Mouse (Mus musculus) C2C12 (cell line): ENCODE data around the gene Clec4e. TPM values are rescaled to one million over a fixed set of nuclear protein-coding genes. Genes with fewer than 3 reads are reported as not detected.

Source experiments
- H3K27me3 ChIP-seq: one replicate; pipeline ENCODE4 v1.6.1; 2011; ENCODE audit not compliant: control insufficient read depth, insufficient read depth, insufficient read length
- H3K36me3 ChIP-seq: one replicate; pipeline ENCODE4 v1.6.1; 2011; ENCODE audit not compliant: control insufficient read depth, insufficient read depth
- H3K4me3 ChIP-seq: one replicate; pipeline ENCODE4 v1.5.1; 2011; ENCODE audit warnings: mild to moderate bottlenecking, control low read depth; ENCODE audit not compliant: poor library complexity, insufficient read depth, severe bottlenecking
- H3K79me2 ChIP-seq: one replicate; pipeline ENCODE4 v1.6.1; 2011; ENCODE audit not compliant: control insufficient read depth, insufficient read depth
- H3K79me3 ChIP-seq: one replicate; pipeline ENCODE4 v1.6.1; 2011; ENCODE audit warnings: low read depth, control low read depth
- H3ac ChIP-seq: one replicate; pipeline ENCODE3; 2011; ENCODE audit warnings: low read depth; ENCODE audit not compliant: control insufficient read depth, insufficient read length
- CEBPB ChIP-seq: IDR thresholded peaks from one replicate; pipeline ENCODE4 v1.6.1; 2011; ENCODE audit warnings: low read depth, mild to moderate bottlenecking, control low read depth, moderate library complexity
- CTCF ChIP-seq: IDR thresholded peaks from one replicate; pipeline ENCODE4 v1.5.1; 2011; ENCODE audit not compliant: control insufficient read depth, insufficient read depth, insufficient read length
- FOSL1 ChIP-seq: IDR thresholded peaks from one replicate; pipeline ENCODE4 v1.8.0; 2011; ENCODE audit warnings: mild to moderate bottlenecking, low read length; ENCODE audit not compliant: poor library complexity, insufficient read depth, severe bottlenecking
- MAX ChIP-seq: IDR thresholded peaks from one replicate; pipeline ENCODE4 v1.6.1; 2011; ENCODE audit warnings: mild to moderate bottlenecking, control low read depth
- MYOD1 ChIP-seq: IDR thresholded peaks from one replicate; pipeline ENCODE4 v1.6.1; 2011; ENCODE audit warnings: low read depth; ENCODE audit not compliant: control insufficient read depth, insufficient read length
- MYOG ChIP-seq: IDR thresholded peaks from one replicate; pipeline ENCODE4 v1.6.1; 2011; ENCODE audit not compliant: control insufficient read depth, insufficient read length; ENCODE audit errors: extremely low read depth
- USF1 ChIP-seq: IDR thresholded peaks from one replicate; pipeline ENCODE4 v1.6.1; 2011; ENCODE audit warnings: low read depth, mild to moderate bottlenecking, control low read depth, moderate library complexity
- polyA plus RNA-seq: library from polyadenylated mRNA; unstranded; fragments of >200 nt; fragmentation: generic; extraction: Trizol; gene quantifications from one replicate; pipeline ENCODE4 v1.2.1, GENCODE M21; 2012; ENCODE audit warnings: missing spikeins

Clec4e gene
- polyA plus RNA-seq, 1 experiment, result not detected

- Histone ChIP-seq H3K79me3 (no peaks in the 10 kb centered on the region), H3K27me3 (no peaks in the 10 kb centered on the region), H3K79me2 (no peaks in the 10 kb centered on the region), H3ac (no peak overlapping the region), H3K4me3 (no peak overlapping the region), H3K36me3 (no peaks in the 10 kb centered on the region)
- no peak for TF ChIP-seq MYOG
- no peak for TF ChIP-seq CEBPB
- no peak for TF ChIP-seq FOSL1
- no peak for TF ChIP-seq MAX
- no peak for TF ChIP-seq MYOD1
Measured at GRCm38 (mm10) chr6:123244201-123244600, 45.5 kb downstream of the Clec4e start.

GRCm38 (mm10) chr6:123237582-123237981 lies 52.1 kb downstream of the Clec4e start:
- TF ChIP-seq CEBPB, result no peak
- no peak for TF ChIP-seq MAX
- TF ChIP-seq CTCF, result no peak
- TF ChIP-seq USF1, result no peak
- TF ChIP-seq MYOG, result no peak
- TF ChIP-seq FOSL1, result no peak
- no peak for TF ChIP-seq MYOD1
- Histone ChIP-seq H3K79me3 (no peaks in the 10 kb centered on the region), H3K4me3 (no peak overlapping the region), H3K27me3 (no peaks in the 10 kb centered on the region), H3ac (no peak overlapping the region), H3K36me3 (no peaks in the 10 kb centered on the region), H3K79me2 (no peaks in the 10 kb centered on the region)

Other genes with a start within 250 kb of the Clec4e start
- not detected for gene Clec4b1, start 239.9 kb downstream of the Clec4e start, polyA plus RNA-seq
- gene Clec4a2, start 183.4 kb downstream of the Clec4e start, polyA plus RNA-seq, result not detected
- gene Clec4b2, start 117.0 kb downstream of the Clec4e start, polyA plus RNA-seq, result not detected
- not detected for gene Clec4n, start 60.0 kb downstream of the Clec4e start, polyA plus RNA-seq
- gene Clec4d, start 27.8 kb downstream of the Clec4e start, polyA plus RNA-seq, result 0.30 TPM
- gene Vmn2r19, start 18.5 kb upstream of the Clec4e start, polyA plus RNA-seq, result not detected
- gene Vmn2r20, start 128.2 kb upstream of the Clec4e start, polyA plus RNA-seq, result not detected
- gene Vmn2r21, start 243.5 kb upstream of the Clec4e start, polyA plus RNA-seq, result not detected